Mouse (Mus musculus): ENCODE results near the gene Rbm43.
A peak's percentile ranks its signal among the peaks of the same experiment; 100 is the strongest.
"Not testable (repeated sequence)": the region's sequence is repeated elsewhere in the genome, so short reads cannot be mapped to it uniquely, and the experiment has no call there.

Gene Rbm43

DNA sequence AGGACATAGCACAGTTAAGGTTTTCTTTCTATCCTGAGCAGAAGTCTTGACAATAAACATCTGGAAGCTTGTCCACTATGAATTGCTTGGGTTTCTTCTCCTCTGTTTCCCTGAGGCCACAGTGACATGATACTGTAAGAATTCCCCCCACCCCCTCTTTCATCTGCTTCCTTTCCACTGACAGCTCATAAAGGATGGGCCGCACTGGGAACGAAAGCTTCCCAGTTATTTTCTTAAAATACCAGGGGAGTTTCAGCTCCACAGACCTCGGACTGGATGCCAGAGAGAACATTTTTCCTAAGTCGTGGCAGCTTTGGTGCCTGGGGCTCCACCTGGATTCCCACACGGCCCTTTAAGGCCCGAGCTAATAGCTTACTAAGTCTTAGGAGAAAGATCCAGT, 22.2 kb downstream of the Rbm43 start:
- DNase-seq: peak; percentile 16

GRCm38 (mm10) chr2:51911864-51912263, 23.1 kb downstream of the Rbm43 start:
- DNase-seq: no peak

- DNase-seq: no peak
Measured at GRCm38 (mm10) chr2:51907538-51908110, 27.3 kb downstream of the Rbm43 start.

- no peak for DNase-seq
Measured at GRCm38 (mm10) chr2:51905637-51906036, 29.3 kb downstream of the Rbm43 start.

- no peak for DNase-seq
Measured at GRCm38 (mm10) chr2:51892411-51892901, 42.5 kb downstream of the Rbm43 start.

GRCm38 (mm10) chr2:51890961-51891360, 44.0 kb downstream of the Rbm43 start:
- DNase-seq: no peak

DNA sequence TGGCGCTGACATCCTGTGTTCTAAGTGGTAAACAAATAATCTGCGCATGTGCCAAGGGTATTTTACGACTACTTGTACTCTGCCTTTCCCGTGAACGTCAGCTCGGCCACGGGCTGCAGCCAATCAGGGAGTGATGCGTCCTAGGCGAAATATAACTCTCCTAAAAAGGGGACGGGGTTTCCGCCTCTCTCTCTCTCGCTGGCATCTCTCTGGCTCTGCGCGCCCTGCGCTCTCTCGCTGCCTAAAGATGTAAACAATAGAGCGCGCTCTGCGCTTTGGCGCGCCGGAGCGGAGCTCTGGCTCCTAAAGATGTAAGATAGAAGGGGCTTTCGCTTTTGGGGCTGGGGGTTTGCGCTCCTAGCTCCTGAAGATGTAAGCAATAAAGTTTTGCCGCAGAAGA, 44.8 kb downstream of the Rbm43 start:
- DNase-seq: not testable (repeated sequence)

- no peak for DNase-seq
Measured at GRCm38 (mm10) chr2:51880143-51880542, 54.8 kb downstream of the Rbm43 start.

All from lung, postnatal 14 days (tissue).